Mouse (Mus musculus) olfactory bulb, adult 2 months (tissue): ENCODE measurements around the gene Gm45521. TPM values are rescaled to one million over a fixed set of nuclear protein-coding genes. Genes with fewer than 3 reads are reported as not detected.

Experiments
- H3K27ac ChIP-seq: fragments of 200-500 bp; 2 replicates; pipeline ENCODE4 v1.5.1; 2012; ENCODE audit warnings: low read depth, low read length; ENCODE audit not compliant: insufficient read depth
- H3K4me1 ChIP-seq: fragments of 200-500 bp; 2 replicates; pipeline ENCODE4 v1.6.1; 2012; ENCODE audit warnings: low read length; ENCODE audit not compliant: control insufficient read depth, insufficient read depth
- H3K4me3 ChIP-seq: fragments of 200-500 bp; 2 replicates; pipeline ENCODE4 v1.5.1; 2012; ENCODE audit warnings: mild to moderate bottlenecking, low read depth, low read length, moderate library complexity; ENCODE audit not compliant: insufficient read depth
- CTCF ChIP-seq: fragments of 200-500 bp; IDR thresholded peaks from 2 replicates; pipeline ENCODE4 v1.5.1; 2012; ENCODE audit warnings: low read depth, mild to moderate bottlenecking, low read length, moderate library complexity; ENCODE audit not compliant: insufficient read depth
- POLR2A ChIP-seq: fragments of 200-500 bp; IDR thresholded peaks from 2 replicates; pipeline ENCODE4 v1.6.1; 2012; ENCODE audit warnings: mild to moderate bottlenecking, low read depth, low read length, moderate library complexity; ENCODE audit not compliant: insufficient read depth
- WGBS: fragments of 180-500 bp; shearing (Covaris S2); methylation state at CpG from one replicate; pipeline ENCODE4 v1.1.7; 2018; 5-methylcytosine and 5-hydroxymethylcytosine counted together
- polyA plus RNA-seq: library from polyadenylated mRNA; stranded (reverse); fragments of >200 nt; gene quantifications from 2 replicates; pipeline ENCODE4 v1.2.4, GENCODE M21; 2012; ENCODE audit warnings: low replicate concordance; ENCODE audit not compliant: missing spikeins, insufficient read depth, insufficient read length

Gene Gm45521
- polyA plus RNA-seq, 1 experiment, result not detected

GRCm38 (mm10) chr14:7963160-7963559 is 6.1 kb downstream of the Gm45521 start:
- Histone ChIP-seq H3K4me1 (no peaks in the 10 kb centered on the region), H3K4me3 (no peak overlapping the region), H3K27ac (no peak overlapping the region)
- no peak for TF ChIP-seq CTCF
- no peak for TF ChIP-seq POLR2A
- WGBS, result 73% methylated on average over 7 of the region's 7 CpGs

GRCm38 (mm10) chr14:7964219-7964889 is 7.3 kb downstream of the Gm45521 start:
- Histone ChIP-seq H3K4me1 (no peaks in the 10 kb centered on the region), H3K27ac (no peak overlapping the region), H3K4me3 (no peak overlapping the region)
- no peak for TF ChIP-seq CTCF
- TF ChIP-seq POLR2A, result no peak
- WGBS, result 56% methylated on average over 11 of the region's 11 CpGs

DNA sequence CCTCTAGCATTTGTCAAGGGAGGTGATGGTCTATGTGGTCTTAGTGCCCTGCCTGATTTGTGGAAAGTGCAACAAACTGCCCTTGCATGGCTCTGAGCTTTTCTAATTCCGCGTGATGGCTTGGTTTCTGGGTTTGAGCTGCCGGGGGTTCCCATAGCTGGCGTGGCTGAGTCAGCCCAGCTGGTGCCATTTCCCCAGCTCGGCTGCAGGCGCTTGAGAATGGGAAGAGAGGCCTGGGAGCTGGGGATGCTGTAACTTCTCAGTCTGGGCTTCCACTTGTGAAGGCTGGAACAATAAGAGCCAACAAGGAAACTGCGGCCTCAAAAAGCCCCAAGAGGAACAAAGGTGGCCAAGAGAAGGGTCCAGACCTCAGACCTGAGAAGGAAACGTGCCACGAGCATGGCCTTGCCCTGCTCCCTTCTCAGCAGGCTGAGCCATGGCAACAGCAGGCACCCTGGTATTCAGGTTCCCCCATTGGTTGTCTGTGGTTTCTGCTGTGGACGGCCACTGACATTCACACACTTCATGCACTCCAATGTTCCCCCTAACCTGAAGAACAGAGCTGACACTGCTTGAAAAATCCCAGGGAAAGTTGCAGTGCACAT is 14.9 kb downstream of the Gm45521 start:
- Histone ChIP-seq H3K4me3 (no peak overlapping the region), H3K4me1 (no peaks in the 10 kb centered on the region), H3K27ac (no peak overlapping the region)
- TF ChIP-seq POLR2A (no peak), CTCF (no peak)
- 66% methylated on average over 10 of the region's 10 CpGs for WGBS

- no peak overlapping the region for H3K4me3 ChIP-seq
- 89% methylated on average over 1 of the region's 1 CpGs for WGBS
- no peaks in the 10 kb centered on the region for H3K4me1 ChIP-seq
- TF ChIP-seq POLR2A (no peak), CTCF (no peak)
- H3K27ac ChIP-seq, result no peak overlapping the region
Observed at GRCm38 (mm10) chr14:7974643-7975042, 17.6 kb downstream of the Gm45521 start.

GRCm38 (mm10) chr14:7975177-7975576 is 18.1 kb downstream of the Gm45521 start:
- no peak overlapping the region for H3K4me3 ChIP-seq
- no peak overlapping the region for H3K27ac ChIP-seq
- H3K4me1 ChIP-seq, result no peaks in the 10 kb centered on the region
- 59% methylated on average over 6 of the region's 6 CpGs for WGBS
- no peak for TF ChIP-seq CTCF
- TF ChIP-seq POLR2A, result no peak

GRCm38 (mm10) chr14:7977471-7977870 is 20.4 kb downstream of the Gm45521 start:
- Histone ChIP-seq H3K27ac (no peak overlapping the region), H3K4me1 (no peaks in the 10 kb centered on the region), H3K4me3 (no peak overlapping the region)
- no peak for TF ChIP-seq CTCF
- TF ChIP-seq POLR2A, result no peak
- 97% methylated on average over 1 of the region's 1 CpGs for WGBS

DNA sequence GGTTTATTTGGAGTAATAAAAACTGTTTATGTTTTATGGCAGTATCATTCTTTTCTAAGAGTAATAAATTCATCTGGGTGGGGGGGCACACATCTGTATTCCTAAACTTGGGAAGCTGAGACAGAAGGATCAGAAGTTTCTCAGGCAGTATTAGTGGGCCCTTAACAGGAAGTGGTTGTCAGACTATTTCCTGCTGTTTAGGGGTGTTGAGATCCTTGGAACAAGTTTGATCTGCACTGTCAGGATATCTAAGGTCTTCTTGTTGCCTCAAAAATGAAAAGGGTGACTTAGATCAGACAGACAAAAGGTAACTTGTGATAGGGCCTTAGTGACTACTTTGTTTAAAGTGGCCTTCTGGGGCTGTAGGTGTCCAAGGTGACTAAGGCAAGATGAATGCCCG is 21.1 kb downstream of the Gm45521 start:
- Histone ChIP-seq H3K4me3 (no peak overlapping the region), H3K27ac (no peak overlapping the region), H3K4me1 (no peaks in the 10 kb centered on the region)
- TF ChIP-seq CTCF, result no peak
- no peak for TF ChIP-seq POLR2A
- 85% methylated on average over 1 of the region's 1 CpGs for WGBS

GRCm38 (mm10) chr14:7981226-7981625 is 24.1 kb downstream of the Gm45521 start:
- Histone ChIP-seq H3K4me3 (no peak overlapping the region), H3K27ac (no peak overlapping the region), H3K4me1 (no peaks in the 10 kb centered on the region)
- 100% methylated on average over 1 of the region's 1 CpGs for WGBS
- no peak for TF ChIP-seq POLR2A
- TF ChIP-seq CTCF, result no peak

DNA sequence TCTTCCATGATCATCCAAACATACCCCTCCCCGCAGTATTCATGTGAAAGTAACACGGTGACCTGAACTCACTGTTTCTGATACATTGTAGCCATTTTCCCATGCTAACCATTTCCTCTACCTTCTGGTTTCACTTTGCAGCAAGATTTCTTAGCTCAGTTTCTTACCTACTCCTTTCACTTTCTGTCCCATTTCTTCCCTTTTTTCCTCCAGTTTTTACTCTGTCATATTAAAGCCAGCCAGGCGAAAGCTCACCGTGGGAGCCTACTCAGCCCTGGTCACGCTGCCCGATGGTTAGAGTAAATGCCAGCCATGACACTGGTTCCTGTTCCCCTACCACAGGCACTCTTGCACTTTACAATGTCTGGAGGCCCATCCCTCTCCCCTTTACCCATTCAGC is 29.8 kb downstream of the Gm45521 start:
- no peak for TF ChIP-seq POLR2A
- no peaks in the 10 kb centered on the region for H3K4me1 ChIP-seq
- H3K27ac ChIP-seq, result no peak overlapping the region
- WGBS, result 94% methylated on average over 6 of the region's 6 CpGs
- no peak overlapping the region for H3K4me3 ChIP-seq

GRCm38 (mm10) chr14:7989371-7989770 is 32.3 kb downstream of the Gm45521 start:
- TF ChIP-seq POLR2A, result no peak
- TF ChIP-seq CTCF, result no peak
- H3K4me1 ChIP-seq, result no peaks in the 10 kb centered on the region
- no peak overlapping the region for H3K4me3 ChIP-seq
- no peak overlapping the region for H3K27ac ChIP-seq
- WGBS, result 77% methylated on average over 1 of the region's 1 CpGs

DNA sequence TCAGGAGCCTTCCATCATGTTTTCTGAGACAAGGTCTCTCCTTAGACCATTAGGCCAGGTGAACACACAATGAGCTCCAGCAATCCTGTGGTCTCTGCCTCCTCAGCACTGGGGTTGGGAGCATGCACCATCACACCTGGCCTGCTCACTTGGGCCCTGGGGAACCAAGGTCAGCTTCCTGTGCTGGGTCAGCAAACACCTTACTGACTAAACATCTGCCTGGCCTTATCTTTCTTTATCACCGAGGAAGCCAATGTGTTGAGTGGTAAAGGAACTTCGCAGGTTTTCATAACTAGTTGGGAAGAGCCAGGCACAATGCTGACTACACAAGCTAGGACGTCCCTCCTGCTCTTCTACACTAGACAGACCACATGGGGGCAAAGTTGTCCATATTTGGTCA is 32.9 kb downstream of the Gm45521 start:
- no peaks in the 10 kb centered on the region for H3K4me1 ChIP-seq
- no peak overlapping the region for H3K4me3 ChIP-seq
- no peak for TF ChIP-seq POLR2A
- TF ChIP-seq CTCF, result no peak
- H3K27ac ChIP-seq, result no peak overlapping the region
- WGBS, result 76% methylated on average over 3 of the region's 3 CpGs
